Mouse (Mus musculus) testis, postnatal 10 days (tissue): Measurements from ENCODE around the gene Spocd1.

Experiments used
- DNase-seq: peaks from one replicate; pipeline ENCODE4 v3.0.0; 2021; ENCODE audit warnings: low spot score

Spocd1 gene

GRCm38 (mm10) chr4:129918464-129918863 is 10.6 kb upstream of the Spocd1 start:
- DNase-seq, result no peak

DNA sequence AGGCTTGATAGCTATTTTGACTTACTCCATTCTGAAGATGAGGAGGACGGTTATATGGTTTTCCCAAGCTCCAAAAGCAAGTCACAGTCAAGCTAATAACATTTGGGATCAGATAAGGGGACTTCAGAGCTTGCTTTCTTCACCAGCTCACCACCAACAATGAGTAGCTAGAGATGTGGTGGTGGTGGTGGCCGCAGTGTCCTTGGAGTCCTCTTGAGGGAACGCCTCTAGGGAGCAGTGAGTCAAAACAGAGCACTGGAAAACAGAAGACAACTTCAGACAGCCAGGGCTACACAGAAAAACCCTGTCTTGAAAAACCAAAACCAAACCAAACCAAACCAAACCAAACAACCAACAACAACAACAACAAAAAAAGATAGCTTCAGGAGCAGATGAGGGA is 10.1 kb upstream of the Spocd1 start:
- DNase-seq, result no peak

DNA sequence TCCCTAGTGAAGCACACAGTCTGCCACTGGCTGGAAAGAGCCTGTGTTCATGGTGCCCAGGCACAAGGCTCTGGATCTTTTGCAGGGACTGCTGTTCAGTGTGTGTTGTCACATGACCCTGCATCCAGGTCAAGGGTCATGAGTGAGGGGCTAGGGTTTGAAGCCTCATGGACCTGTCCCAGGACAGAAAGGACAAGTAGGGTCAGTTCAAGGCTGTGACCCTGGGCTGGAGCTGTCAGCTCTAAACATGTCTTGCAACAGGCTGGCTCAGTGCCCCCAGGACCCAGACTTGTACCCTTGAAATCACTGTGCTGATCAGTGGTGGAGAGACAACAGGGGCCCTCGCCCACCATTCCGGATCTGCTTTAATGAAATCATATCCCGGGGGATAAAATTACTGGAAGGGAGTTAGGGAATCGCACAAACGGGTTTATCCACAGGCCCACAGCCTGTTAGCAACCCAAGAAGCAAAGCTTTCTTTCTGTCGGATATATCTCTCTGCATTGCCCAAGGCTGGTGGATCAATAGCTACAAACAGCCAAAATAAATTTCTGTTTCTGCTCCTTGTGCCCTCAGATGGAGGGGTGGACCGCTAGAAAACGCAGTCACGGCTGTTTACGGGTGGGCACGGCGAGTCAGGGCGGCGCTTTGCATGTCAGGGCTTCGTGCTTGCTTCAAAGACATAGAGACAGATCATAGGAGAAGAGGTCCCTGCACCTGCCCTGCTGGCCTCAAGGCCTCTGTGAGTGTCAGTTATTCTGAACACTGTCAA is 8.3 kb upstream of the Spocd1 start:
- no peak for DNase-seq

DNA sequence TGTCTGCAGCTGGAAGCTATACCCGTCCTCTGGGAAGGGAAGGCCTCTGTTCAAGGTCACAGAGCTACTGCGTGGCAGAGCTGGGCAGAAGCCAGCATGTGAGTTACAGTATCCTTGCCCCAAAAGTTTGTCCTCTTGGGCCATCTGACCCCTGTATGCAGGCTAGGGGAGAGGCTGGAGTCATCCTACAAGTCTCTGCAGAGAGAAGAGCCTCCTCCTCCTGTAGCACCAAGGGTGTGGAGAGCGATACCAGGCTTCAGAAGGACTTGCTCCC is 7.8 kb upstream of the Spocd1 start:
- DNase-seq, result no peak

- DNase-seq, result no peak
Observed at GRCm38 (mm10) chr4:129924143-129924542, 4.9 kb upstream of the Spocd1 start.

DNA sequence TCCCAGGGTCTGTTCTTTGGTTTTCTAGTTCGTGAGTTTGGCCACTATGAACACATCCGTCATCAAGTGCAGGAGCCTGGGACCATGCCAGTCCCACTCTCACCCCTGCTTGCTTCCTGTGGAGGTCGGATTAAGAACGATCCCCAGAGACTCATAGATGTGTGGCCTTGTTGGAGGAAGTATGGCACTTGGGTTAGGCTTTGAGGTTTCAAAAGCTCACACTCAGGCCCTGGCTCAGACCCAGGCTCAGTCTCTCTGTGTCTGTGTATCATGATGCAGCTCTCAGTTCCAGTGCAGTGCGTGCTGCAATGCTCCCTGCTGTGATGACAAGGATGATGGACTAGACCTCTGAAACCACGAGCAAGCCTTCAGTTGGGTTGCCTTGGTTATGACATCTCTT is 4.4 kb upstream of the Spocd1 start:
- no peak for DNase-seq

GRCm38 (mm10) chr4:129926544-129926943 is 2.5 kb upstream of the Spocd1 start:
- no peak for DNase-seq

- DNase-seq, result no peak
Observed at GRCm38 (mm10) chr4:129927091-129927490, 2.0 kb upstream of the Spocd1 start.

DNA sequence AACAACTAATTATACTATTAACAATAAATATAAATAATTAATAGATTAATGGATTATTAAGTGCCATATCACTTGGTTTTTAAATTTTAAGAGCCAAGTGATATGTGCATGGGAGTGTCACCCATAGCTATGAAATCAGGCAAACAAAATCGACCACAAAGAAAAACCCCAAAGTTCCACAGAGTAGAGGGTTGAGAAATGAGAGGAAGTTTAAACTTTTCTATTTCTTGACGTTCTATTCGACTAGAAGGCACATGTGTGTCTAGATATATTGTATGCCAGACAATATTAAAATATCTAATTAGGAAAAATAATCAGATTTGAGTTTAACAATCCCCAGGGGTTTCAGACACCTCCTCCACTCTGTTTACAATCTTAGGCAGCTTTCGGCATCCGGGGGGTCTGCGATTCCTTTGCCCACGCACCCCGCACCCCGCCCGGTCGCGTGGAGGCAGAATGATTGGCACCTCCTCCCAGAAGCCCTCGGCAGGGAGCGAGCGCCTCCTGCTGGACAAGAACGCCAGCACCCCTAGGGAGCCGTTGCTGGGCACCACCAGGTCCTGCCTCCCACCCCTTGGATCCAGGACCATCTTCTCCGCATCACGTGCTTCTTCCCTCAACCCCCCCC is 811 bp upstream of the Spocd1 start:
- peak; percentile 95 for DNase-seq

- DNase-seq, result no peak
Observed at GRCm38 (mm10) chr4:129933696-129934095, 4.6 kb downstream of the Spocd1 start.

DNA sequence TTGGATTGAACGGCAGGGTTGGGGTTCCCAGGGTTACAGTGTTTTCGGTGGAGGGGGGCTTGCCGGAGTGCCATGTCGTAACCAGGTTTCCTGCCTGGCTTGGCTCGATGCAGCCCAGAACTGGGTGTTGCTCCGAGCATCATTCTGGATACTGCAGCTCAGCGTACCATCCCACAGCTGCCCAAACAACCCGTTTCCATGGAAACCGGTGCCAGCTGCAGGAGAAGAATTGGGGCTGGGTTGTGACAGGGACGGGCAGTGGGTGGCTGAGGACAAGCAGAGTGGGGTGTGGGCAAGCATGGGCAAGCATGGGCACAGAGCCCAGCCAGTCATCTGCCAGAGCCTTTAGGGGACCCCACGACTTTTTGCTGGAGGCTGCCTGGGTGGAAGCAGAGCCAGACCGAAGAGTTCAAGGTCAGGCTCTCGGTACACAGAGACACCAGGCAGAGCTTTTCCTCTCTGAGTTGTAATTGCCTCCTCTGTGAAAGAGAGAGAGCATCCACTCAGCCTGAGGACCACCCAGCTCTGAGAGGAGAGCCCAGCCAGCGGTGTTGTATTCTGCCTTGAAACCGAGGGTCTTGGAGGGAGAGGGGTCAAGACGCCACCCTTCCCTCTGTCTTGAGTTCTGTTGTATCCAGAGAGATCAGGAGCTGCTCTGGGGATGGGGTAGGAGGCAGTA is 5.3 kb downstream of the Spocd1 start:
- no peak for DNase-seq

- no peak for DNase-seq
Observed at GRCm38 (mm10) chr4:129951359-129951821, 22.3 kb downstream of the Spocd1 start.

GRCm38 (mm10) chr4:129952241-129952810 is 23.3 kb downstream of the Spocd1 start:
- no peak for DNase-seq

GRCm38 (mm10) chr4:129954527-129954926 is 25.5 kb downstream of the Spocd1 start:
- no peak for DNase-seq

GRCm38 (mm10) chr4:129960180-129960944 is 31.3 kb downstream of the Spocd1 start:
- peak; percentile 82 for DNase-seq

DNA sequence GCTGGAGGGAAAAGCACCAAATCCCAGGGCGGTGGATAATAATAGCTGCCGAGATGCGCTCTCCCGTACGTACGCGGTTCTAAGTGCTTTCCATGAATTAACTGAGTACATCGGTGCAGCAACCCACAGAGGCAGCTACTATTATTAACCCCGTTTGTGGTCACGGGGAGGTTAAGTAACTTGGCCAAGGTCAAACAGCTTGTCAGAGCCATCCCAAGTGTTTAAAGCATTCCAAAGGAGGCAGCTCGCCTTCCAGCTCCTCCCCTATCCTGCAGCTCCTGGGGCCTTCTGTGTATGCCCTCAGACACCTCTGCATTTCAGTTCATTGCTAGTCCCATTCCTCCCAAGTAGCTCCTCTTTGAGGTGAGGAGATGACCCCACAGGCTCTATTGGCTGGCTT is 36.2 kb downstream of the Spocd1 start:
- no peak for DNase-seq

- DNase-seq, result no peak
Observed at GRCm38 (mm10) chr4:129966201-129966600, 37.2 kb downstream of the Spocd1 start.

DNA sequence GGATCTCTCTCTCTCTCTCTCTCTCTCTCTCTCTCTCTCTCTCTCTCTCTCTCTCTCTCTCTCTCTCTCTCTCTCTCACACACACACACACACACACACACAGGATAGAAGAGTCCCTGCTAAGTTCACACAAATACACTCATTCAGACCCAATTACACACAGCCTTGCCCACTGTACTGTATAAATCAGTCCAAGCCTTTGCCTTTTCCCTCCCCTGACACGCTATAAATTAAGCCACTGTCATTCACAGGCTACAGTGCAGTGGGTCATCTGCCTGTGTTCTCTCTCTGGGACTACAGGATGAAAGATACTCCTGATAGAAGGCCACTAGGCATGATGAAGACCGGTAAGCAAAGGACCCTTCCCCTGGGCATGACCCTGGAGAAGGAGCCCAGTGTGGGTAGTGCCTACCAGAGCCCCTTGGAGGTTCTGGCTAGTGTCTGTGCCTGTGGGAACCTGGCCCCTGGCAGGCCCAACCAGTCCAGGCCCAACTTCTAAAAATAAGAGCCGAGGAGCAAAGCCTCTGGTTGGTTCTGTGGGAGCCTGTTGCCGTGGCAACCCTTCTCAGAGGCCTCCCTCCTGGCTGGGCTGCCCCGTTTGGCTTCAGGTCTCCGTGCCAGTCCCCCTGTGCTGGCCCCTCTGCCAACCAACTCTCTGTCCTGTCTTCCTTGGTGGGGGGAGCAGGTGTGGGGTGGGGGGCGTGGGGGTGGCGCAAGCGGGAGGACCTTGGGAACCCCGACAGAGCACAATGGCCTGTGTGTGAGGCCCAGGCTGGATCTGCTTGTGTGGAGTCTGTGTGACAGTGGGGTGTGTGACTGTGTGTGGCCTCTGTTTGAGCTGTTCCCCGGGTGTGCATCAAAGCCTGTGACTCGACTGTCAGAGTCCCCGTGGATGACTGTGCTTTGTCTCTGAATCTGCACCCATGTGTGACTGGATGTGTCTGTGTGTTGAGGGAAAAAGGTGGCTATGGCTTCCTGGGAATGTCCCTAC is 38.3 kb downstream of the Spocd1 start:
- DNase-seq, result no peak

- DNase-seq, result no peak
Observed at GRCm38 (mm10) chr4:129970168-129970567, 41.1 kb downstream of the Spocd1 start.

DNA sequence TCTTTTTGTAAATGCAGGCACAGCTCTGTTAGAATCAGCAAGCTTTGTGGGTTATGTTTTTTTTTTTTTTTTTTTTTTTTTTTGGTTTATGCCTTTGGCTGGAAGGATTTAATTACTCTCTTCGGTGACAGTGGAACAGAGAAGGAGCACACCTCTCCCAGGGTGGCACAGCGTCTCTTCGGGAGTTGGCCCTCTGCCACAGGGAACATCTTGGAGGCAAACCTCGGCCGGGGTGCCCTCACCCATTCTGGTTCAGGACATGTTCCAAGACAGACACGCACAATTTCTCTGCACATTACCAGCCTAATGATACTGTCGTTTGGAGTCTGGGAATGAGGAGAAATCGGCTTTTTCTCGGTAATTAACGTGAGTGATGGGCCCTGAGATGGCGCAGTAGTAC is 41.8 kb downstream of the Spocd1 start:
- no peak for DNase-seq

DNA sequence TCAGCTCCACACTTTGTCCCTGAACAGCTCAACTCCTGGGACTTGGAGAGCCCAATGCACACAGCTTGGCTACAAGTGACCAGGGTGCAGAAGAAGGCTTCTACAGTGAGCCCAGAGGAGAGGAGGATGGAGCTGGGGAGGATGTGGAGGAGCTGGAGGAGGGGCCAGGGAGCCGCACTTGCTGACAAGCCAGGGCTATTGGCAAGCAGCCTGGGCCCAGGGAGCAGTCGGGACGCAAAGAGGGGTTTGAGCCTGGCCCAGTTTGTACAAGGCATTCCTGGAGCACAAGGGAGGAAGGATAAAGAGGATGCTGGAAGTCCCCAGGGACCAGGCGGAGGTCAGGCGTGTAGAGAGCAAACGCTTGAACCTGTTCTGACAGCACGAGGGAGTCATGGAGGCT is 42.9 kb downstream of the Spocd1 start:
- DNase-seq, result no peak
